Mouse (Mus musculus): Measurements from ENCODE around the gene 2310061I04Rik. TPM values are rescaled to one million over a fixed set of nuclear protein-coding genes. Genes with fewer than 3 reads are reported as not detected.

Gene 2310061I04Rik
- polyA plus RNA-seq, 1 experiment from 2014 or later = 50.5 TPM

MicroRNAs encoded within 50 kb of the gene (microRNA counts, 519-probe panel; counts per million panel counts)
- microRNA mmu-miR-1894-3p = not detected
- not detected for microRNA mmu-miR-1894-5p

Small RNA genes within 50 kb of the gene (microRNA-seq; reads per million reads assigned to microRNA genes)
- gene Gm28033 (0.44 reads per million), gene Mir1894 (not detected)

Other genes with a start within 250 kb of the 2310061I04Rik start
- gene Vars2, start 229.8 kb downstream of the 2310061I04Rik start, polyA plus RNA-seq (2015; fragmentation: Nextera tagmentation; extraction: Ambion mirVana) = 10.6 and 11.3 TPM in 2 replicates
- gene Gtf2h4, start 223.7 kb downstream of the 2310061I04Rik start, polyA plus RNA-seq (2015; fragmentation: Nextera tagmentation; extraction: Ambion mirVana) = 25.5 and 28.8 TPM in 2 replicates
- 119 and 122 TPM in 2 replicates for gene Ddr1, start 192.8 kb downstream of the 2310061I04Rik start, polyA plus RNA-seq (2015; fragmentation: Nextera tagmentation; extraction: Ambion mirVana)
- 11.2 and 11.6 TPM in 2 replicates for gene Ier3, start 75.7 kb downstream of the 2310061I04Rik start, polyA plus RNA-seq (2015; fragmentation: Nextera tagmentation; extraction: Ambion mirVana)
- 93.6 and 96.5 TPM in 2 replicates for gene Flot1, start 74.2 kb downstream of the 2310061I04Rik start, polyA plus RNA-seq (2015; fragmentation: Nextera tagmentation; extraction: Ambion mirVana)
- gene Tubb5, start 59.1 kb downstream of the 2310061I04Rik start, polyA plus RNA-seq (2015; fragmentation: Nextera tagmentation; extraction: Ambion mirVana) = 1,686 and 1,692 TPM in 2 replicates
- 7.2 and 9.6 TPM in 2 replicates for gene Mdc1, start 55.9 kb downstream of the 2310061I04Rik start, polyA plus RNA-seq (2015; fragmentation: Nextera tagmentation; extraction: Ambion mirVana)
- 28.2 and 29.0 TPM in 2 replicates for gene Nrm, start 36.1 kb downstream of the 2310061I04Rik start, polyA plus RNA-seq (2015; fragmentation: Nextera tagmentation; extraction: Ambion mirVana)
- gene Ppp1r18, start 31.8 kb downstream of the 2310061I04Rik start, polyA plus RNA-seq (2015; fragmentation: Nextera tagmentation; extraction: Ambion mirVana) = 28.9 and 33.6 TPM in 2 replicates
- 31.0 and 39.6 TPM in 2 replicates for gene Dhx16, start 17.6 kb downstream of the 2310061I04Rik start, polyA plus RNA-seq (2015; fragmentation: Nextera tagmentation; extraction: Ambion mirVana)
- 357 and 369 TPM in 2 replicates for gene Atat1, start 12.6 kb upstream of the 2310061I04Rik start, polyA plus RNA-seq (2015; fragmentation: Nextera tagmentation; extraction: Ambion mirVana)
- gene Mrps18b, start 19.0 kb upstream of the 2310061I04Rik start, polyA plus RNA-seq (2015; fragmentation: Nextera tagmentation; extraction: Ambion mirVana) = 56.1 and 62.7 TPM in 2 replicates
- 44.6 and 45.9 TPM in 2 replicates for gene Ppp1r10, start 19.0 kb upstream of the 2310061I04Rik start, polyA plus RNA-seq (2015; fragmentation: Nextera tagmentation; extraction: Ambion mirVana)
- 90.5 and 111 TPM in 2 replicates for gene Abcf1, start 72.3 kb upstream of the 2310061I04Rik start, polyA plus RNA-seq (2015; fragmentation: Nextera tagmentation; extraction: Ambion mirVana)
- gene Gnl1, start 82.4 kb upstream of the 2310061I04Rik start, polyA plus RNA-seq (2015; fragmentation: Nextera tagmentation; extraction: Ambion mirVana) = 47.9 and 50.0 TPM in 2 replicates
- 64.0 and 69.4 TPM in 2 replicates for gene Prr3, start 82.8 kb upstream of the 2310061I04Rik start, polyA plus RNA-seq (2015; fragmentation: Nextera tagmentation; extraction: Ambion mirVana)
- gene H2-T24, start 123.1 kb upstream of the 2310061I04Rik start, polyA plus RNA-seq (2015; fragmentation: Nextera tagmentation; extraction: Ambion mirVana) = 8.7 and 10.0 TPM in 2 replicates
- gene H2-T23, start 135.4 kb upstream of the 2310061I04Rik start, polyA plus RNA-seq (2015; fragmentation: Nextera tagmentation; extraction: Ambion mirVana) = 2.3 and 3.3 TPM in 2 replicates
- 7.1 and 7.9 TPM in 2 replicates for gene H2-T22, start 145.3 kb upstream of the 2310061I04Rik start, polyA plus RNA-seq (2015; fragmentation: Nextera tagmentation; extraction: Ambion mirVana)
- not detected in 2 replicates for gene Gm6034, start 145.5 kb upstream of the 2310061I04Rik start, polyA plus RNA-seq (2015; fragmentation: Nextera tagmentation; extraction: Ambion mirVana)
- not detected in 2 replicates for gene Gm11127, start 160.9 kb upstream of the 2310061I04Rik start, polyA plus RNA-seq (2015; fragmentation: Nextera tagmentation; extraction: Ambion mirVana)
- not detected in 2 replicates for gene Gm19684, start 224.2 kb upstream of the 2310061I04Rik start, polyA plus RNA-seq (2015; fragmentation: Nextera tagmentation; extraction: Ambion mirVana)
- not detected in 2 replicates for gene Gm7030, start 232.0 kb upstream of the 2310061I04Rik start, polyA plus RNA-seq (2015; fragmentation: Nextera tagmentation; extraction: Ambion mirVana)